Mouse (Mus musculus) right cerebral cortex, adult 2 months (tissue): Measurements from ENCODE around the gene Celf2.
"Not testable (repeated sequence)": the region's sequence is repeated elsewhere in the genome, so short reads cannot be mapped to it uniquely, and the experiment has no call there.

Experiments
- DNase-seq, 2 experiments: peaks; one replicate each; pipeline ENCODE4 v3.0.0; 2021 to 2022; ENCODE audit warnings: low spot score in 2 of 2

Celf2 gene

DNA sequence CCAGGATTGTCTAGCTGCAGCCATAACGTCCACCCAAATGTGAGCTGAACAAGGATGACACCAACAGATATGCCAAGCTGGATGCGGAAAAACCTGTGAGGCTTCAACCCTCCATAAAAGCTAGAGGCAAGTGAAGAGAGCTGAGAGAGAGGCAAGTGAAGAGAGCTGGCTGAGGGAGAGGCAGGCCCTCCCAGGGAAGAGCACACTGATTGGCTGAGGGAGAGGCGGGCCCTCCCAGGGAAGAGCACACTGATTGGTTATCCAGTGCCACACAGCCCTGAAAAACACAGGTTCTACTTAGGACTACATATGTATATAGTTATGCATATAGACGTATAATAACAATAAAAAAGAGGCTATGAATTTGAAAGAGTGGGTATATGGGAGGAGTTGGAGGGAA lies 907.2 kb downstream of the Celf2 start:
- no peak for DNase-seq

DNA sequence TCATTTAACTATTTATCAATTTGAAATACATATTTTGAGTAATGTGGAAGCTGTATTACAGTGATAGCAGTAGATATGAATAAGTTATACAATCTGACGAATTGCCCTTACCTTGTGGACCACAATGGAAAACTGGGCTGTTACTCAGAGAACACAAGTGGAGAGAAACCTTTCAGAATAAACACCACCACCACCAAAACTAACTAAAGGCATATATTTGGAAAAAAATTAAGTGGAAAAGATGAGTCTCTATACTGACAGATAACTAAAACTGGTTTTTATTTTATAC lies 910.5 kb downstream of the Celf2 start:
- DNase-seq = no peak

GRCm38 (mm10) chr2:6598124-6598878 lies 911.1 kb downstream of the Celf2 start:
- no peak for DNase-seq

GRCm38 (mm10) chr2:6594736-6595135 lies 914.6 kb downstream of the Celf2 start:
- no peak for DNase-seq

GRCm38 (mm10) chr2:6594160-6594559 lies 915.2 kb downstream of the Celf2 start:
- DNase-seq = no peak

DNA sequence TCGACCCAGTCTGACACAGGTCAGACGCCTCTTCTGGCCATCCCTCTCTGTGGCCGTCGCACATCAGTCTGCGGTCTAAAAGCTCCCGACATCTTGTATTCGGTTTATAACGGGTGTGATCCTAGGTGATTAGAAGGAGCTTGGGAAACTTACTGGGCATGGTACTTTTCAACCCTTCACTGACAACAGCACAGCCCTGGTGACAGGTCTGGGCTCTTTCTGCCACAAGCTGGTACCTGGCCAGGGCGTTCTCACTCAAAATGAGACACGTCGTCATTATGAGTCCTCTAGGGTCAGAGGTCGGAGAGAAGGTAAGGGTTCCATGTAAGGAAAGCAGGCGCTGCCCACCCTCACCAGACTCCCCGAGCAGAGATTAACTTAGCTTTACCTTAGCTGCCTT lies 915.6 kb downstream of the Celf2 start:
- DNase-seq = no peak

- DNase-seq = no peak
Observed at GRCm38 (mm10) chr2:6586122-6586681, 923.2 kb downstream of the Celf2 start.

GRCm38 (mm10) chr2:6585069-6585754 lies 924.2 kb downstream of the Celf2 start:
- DNase-seq = no peak

- no peak for DNase-seq
Observed at GRCm38 (mm10) chr2:6582711-6583110, 926.7 kb downstream of the Celf2 start.

- no peak for DNase-seq
Observed at GRCm38 (mm10) chr2:6580066-6580465, 929.3 kb downstream of the Celf2 start.

GRCm38 (mm10) chr2:6575316-6575715 lies 934.0 kb downstream of the Celf2 start:
- DNase-seq = not testable (repeated sequence)

DNA sequence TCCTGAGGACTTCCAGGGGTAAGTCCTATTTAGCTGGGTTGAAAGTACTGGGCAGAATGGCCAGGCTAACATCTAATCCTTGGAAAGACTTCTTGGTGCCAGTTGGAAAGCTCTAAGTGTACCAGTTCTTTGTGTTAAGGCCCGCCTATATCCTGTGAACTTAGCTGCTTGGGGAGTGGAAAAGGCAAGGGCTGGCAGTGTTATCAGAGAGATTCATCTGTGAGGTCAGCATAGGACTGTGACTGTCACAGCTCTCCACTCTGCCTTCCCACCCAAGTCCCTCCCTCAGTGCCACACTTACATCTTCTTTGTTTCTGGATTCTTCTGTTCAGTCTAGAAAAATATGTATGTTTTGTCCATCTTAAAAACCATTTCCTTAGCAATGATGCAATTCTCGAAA lies 935.7 kb downstream of the Celf2 start:
- DNase-seq = no peak

DNA sequence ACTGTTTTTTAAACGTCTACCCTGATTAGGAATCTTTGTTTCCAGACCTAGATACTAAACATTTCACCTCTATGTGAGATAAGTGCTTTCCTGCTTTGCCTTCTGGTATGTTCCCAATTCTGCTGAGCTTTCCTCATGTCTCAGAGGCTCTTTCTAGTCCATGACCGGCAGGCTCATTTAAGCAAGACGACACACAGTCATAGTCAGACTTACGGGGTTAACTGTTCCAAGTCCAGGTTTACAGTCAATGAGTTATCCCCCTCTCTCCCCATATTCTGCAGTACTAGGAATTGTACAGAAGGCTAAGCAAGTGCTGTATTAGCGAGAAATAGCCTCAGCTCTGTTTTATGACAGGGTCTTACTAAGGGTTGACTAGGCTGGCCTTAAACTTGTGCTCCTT lies 936.4 kb downstream of the Celf2 start:
- no peak for DNase-seq

DNA sequence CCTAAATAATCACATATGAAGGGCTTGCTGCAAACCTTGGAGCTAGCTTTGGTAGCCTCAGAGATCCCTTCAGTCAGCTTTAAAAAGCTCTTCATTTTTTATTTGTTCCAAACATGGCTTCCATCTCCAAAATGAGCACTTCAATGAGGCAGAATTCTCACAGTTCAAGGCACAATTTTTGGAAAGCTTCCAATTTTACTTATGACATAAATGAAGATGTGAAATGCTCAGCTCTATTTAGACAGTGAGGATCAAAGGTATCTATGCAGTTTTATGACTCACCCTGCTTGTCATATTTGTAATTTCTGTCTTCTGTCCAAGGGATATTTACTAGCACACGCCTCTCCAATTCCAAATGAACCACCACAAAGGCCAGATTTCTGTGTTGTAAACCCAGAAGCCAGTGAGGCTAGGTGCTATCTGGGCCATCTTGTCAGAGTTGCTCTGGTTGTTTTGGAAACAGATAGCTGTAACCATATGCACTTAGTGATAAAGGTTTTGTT lies 940.3 kb downstream of the Celf2 start:
- DNase-seq = no peak

DNA sequence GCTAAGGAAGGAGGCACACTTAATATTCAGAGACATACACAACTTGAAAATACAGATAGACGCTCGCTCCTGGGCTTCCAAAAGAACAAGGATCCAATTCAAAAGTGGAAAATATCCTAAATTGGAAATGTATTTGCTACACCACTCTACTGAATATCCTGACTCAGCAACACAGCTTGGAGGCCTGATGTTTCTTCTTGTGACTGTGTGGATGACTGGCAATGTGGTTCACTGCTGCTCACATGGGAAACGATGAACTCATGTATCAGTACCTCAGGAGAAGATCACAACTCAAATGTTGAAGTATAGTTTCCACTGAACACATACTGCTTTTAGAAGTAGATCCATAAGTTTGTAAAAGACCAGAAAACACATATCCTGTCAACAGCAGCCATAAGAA lies 944.2 kb downstream of the Celf2 start:
- no peak for DNase-seq

GRCm38 (mm10) chr2:6561337-6561736 lies 948.0 kb downstream of the Celf2 start:
- no peak for DNase-seq

DNA sequence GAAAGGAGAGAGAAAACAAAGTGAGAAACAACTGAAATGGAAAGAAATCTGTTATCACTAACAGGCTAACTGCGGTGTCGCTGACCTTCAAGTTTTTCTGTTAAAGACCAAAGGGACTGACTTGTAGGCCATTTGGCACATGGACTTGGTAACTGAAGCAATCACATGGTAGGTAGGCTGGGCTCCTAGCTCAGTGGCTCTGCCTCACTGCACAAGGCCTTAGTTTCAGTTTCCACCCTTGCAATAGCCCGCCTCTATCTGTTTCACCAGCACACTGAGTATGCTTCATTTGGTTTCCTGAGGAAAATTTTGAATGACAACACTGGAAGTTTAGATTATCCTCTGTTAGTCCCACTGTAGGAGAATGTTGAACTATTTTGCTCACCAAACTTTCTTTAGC lies 948.6 kb downstream of the Celf2 start:
- no peak for DNase-seq

- DNase-seq = no peak
Observed at GRCm38 (mm10) chr2:6559581-6559980, 949.8 kb downstream of the Celf2 start.

- no peak for DNase-seq
Observed at GRCm38 (mm10) chr2:6558303-6559254, 950.8 kb downstream of the Celf2 start.

GRCm38 (mm10) chr2:6557749-6558148 lies 951.6 kb downstream of the Celf2 start:
- DNase-seq = no peak

DNA sequence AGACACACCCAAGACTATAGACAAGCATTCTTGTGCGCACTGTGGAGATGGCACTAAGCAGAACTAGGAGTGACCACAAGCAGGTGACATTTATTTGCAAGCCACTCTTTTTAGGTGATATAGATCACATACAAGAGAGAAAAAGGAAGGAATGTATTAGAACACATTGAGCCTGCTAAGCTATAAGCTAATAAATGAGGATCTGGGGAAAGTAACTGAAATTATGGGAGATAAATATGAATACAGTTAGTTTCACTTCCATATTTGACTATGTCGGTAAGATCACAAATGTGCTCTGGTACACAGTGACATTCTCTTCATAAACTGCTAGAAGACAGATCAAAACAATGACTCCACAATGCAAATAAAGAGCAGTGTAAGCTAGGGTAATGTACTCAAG lies 952.5 kb downstream of the Celf2 start:
- DNase-seq = no peak

- no peak for DNase-seq
Observed at GRCm38 (mm10) chr2:6553656-6554055, 955.7 kb downstream of the Celf2 start.
